Mouse (Mus musculus): ENCODE measurements at regions not wholly inside any gene's neighbourhood (a gene's known extent, or its start where the extent isn't known, plus 50 kb on each side); places are given as distances from the start of the nearest gene placed in this dataset.
"Not testable (repeated sequence)": the region's sequence is repeated elsewhere in the genome, so short reads cannot be mapped to it uniquely, and the experiment has no call there.

GRCm38 (mm10) chr12:36991135-36991534, 117.2 kb upstream of the Meox2 start:
- ATAC-seq (ENCODE audit: low FRiP score) (no peak), DNase-seq (ENCODE audit: low spot score) (no peak)
- H3K9me3 ChIP-seq (ENCODE audit: low read length) = no peaks in the 10 kb centered on the region
- no peak for TF ChIP-seq CTCF (IDR thresholded peaks at IDR 0.05)
- H3K27me3 ChIP-seq (ENCODE audit: insufficient read depth, low read length) = no peaks in the 10 kb centered on the region
- H3K4me2 ChIP-seq (ENCODE audit: low read depth, low read length, poor library complexity, severe bottlenecking) = no peak overlapping the region
- no peak overlapping the region for H3K27ac ChIP-seq (ENCODE audit: low read depth, low read length)
- H3K4me3 ChIP-seq (ENCODE audit: low read depth, low read length) = no peak overlapping the region
- H3K4me1 ChIP-seq (ENCODE audit: insufficient read depth, low read length) = no peaks in the 10 kb centered on the region
- H3K9ac ChIP-seq (replicated peaks; ENCODE audit: low read length, poor library complexity, severe bottlenecking) = no peak overlapping the region
- 76% methylated on average over 4 of the region's 4 CpGs for WGBS
- H3K36me3 ChIP-seq (ENCODE audit: insufficient read depth, low read length) = no peaks in the 10 kb centered on the region

- no peak for TF ChIP-seq CTCF (IDR thresholded peaks at IDR 0.05)
- 85% methylated on average over 4 of the region's 4 CpGs for WGBS
- no peaks in the 10 kb centered on the region for H3K9me3 ChIP-seq (ENCODE audit: low read length)
- ATAC-seq (ENCODE audit: low FRiP score) = no peak
- no peak for DNase-seq (ENCODE audit: low spot score)
- no peak overlapping the region for H3K9ac ChIP-seq (replicated peaks; ENCODE audit: low read length, poor library complexity, severe bottlenecking)
- no peak overlapping the region for H3K4me2 ChIP-seq (ENCODE audit: low read depth, low read length, poor library complexity, severe bottlenecking)
- no peak overlapping the region for H3K4me3 ChIP-seq (ENCODE audit: low read depth, low read length)
- H3K27ac ChIP-seq (ENCODE audit: low read depth, low read length) = no peak overlapping the region
- no peaks in the 10 kb centered on the region for H3K27me3 ChIP-seq (ENCODE audit: insufficient read depth, low read length)
- no peaks in the 10 kb centered on the region for H3K4me1 ChIP-seq (ENCODE audit: insufficient read depth, low read length)
- H3K36me3 ChIP-seq (ENCODE audit: insufficient read depth, low read length) = no peaks in the 10 kb centered on the region
These were observed 116.4 kb upstream of the Meox2 start for GRCm38 (mm10) chr12:36991970-36992369.

- no peak for TF ChIP-seq CTCF (IDR thresholded peaks at IDR 0.05)
- H3K4me3 ChIP-seq (ENCODE audit: low read depth, low read length) = no peak overlapping the region
- no peaks in the 10 kb centered on the region for H3K36me3 ChIP-seq (ENCODE audit: insufficient read depth, low read length)
- no peaks in the 10 kb centered on the region for H3K27me3 ChIP-seq (ENCODE audit: insufficient read depth, low read length)
- ATAC-seq (ENCODE audit: low FRiP score) (no peak), DNase-seq (ENCODE audit: low spot score) (no peak)
- no peak overlapping the region for H3K4me2 ChIP-seq (ENCODE audit: low read depth, low read length, poor library complexity, severe bottlenecking)
- H3K4me1 ChIP-seq (ENCODE audit: insufficient read depth, low read length) = no peaks in the 10 kb centered on the region
- H3K27ac ChIP-seq (ENCODE audit: low read depth, low read length) = no peak overlapping the region
- H3K9me3 ChIP-seq (ENCODE audit: low read length) = no peaks in the 10 kb centered on the region
- 74% methylated on average over 3 of the region's 3 CpGs for WGBS
- no peak overlapping the region for H3K9ac ChIP-seq (replicated peaks; ENCODE audit: low read length, poor library complexity, severe bottlenecking)
These were observed 106.9 kb upstream of the Meox2 start for GRCm38 (mm10) chr12:37001401-37001800.

GRCm38 (mm10) chr12:37005262-37005661, 103.1 kb upstream of the Meox2 start:
- WGBS = 83% methylated on average over 1 of the region's 1 CpGs
- no peak for DNase-seq (ENCODE audit: low spot score)

DNA sequence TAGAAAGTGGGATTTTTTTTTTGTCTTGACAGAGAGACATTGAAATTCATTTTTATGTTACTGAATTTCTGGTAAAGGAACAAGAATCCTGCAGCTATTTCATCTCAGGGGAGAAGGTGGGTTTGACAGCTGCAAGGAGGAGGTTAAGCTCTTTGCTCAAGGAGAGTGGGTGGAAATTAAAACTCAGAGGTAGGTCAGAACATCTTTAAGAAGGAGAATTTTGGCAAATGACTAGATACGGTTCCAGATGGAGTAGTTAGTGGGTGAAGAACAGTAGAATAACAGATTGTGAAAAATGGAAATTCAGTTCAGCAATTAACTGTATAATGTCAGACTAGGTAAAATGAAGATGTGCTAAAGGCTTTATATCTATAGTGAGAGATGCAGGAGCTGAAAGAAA, 98.0 kb upstream of the Meox2 start:
- Histone ChIP-seq H3K27me3 (ENCODE audit: insufficient read depth, low read length) (no peaks in the 10 kb centered on the region), H3K4me2 (ENCODE audit: low read depth, low read length, poor library complexity, severe bottlenecking) (no peak overlapping the region), H3K27ac (ENCODE audit: low read depth, low read length) (no peak overlapping the region), H3K36me3 (ENCODE audit: insufficient read depth, low read length) (no peaks in the 10 kb centered on the region), H3K4me3 (ENCODE audit: low read depth, low read length) (no peak overlapping the region), H3K9me3 (ENCODE audit: low read length) (no peaks in the 10 kb centered on the region), H3K4me1 (ENCODE audit: insufficient read depth, low read length) (no peaks in the 10 kb centered on the region), H3K9ac (replicated peaks; ENCODE audit: low read length, poor library complexity, severe bottlenecking) (no peak overlapping the region)
- no peak for ATAC-seq (ENCODE audit: low FRiP score)
- TF ChIP-seq CTCF (IDR thresholded peaks at IDR 0.05) = no peak
- WGBS = 93% methylated on average over 1 of the region's 1 CpGs
- DNase-seq (ENCODE audit: low spot score) = no peak

More at GRCm38 (mm10) chr12:37005262-37005661, 103.1 kb upstream of the Meox2 start:
- ATAC-seq (ENCODE audit: low FRiP score) = no peak
- Histone ChIP-seq H3K4me3 (ENCODE audit: low read depth, low read length) (no peak overlapping the region), H3K9me3 (ENCODE audit: low read length) (no peaks in the 10 kb centered on the region), H3K9ac (replicated peaks; ENCODE audit: low read length, poor library complexity, severe bottlenecking) (no peak overlapping the region), H3K4me1 (ENCODE audit: insufficient read depth, low read length) (no peaks in the 10 kb centered on the region), H3K36me3 (ENCODE audit: insufficient read depth, low read length) (no peaks in the 10 kb centered on the region), H3K27me3 (ENCODE audit: insufficient read depth, low read length) (no peaks in the 10 kb centered on the region), H3K4me2 (ENCODE audit: low read depth, low read length, poor library complexity, severe bottlenecking) (no peak overlapping the region), H3K27ac (ENCODE audit: low read depth, low read length) (no peak overlapping the region)
- no peak for TF ChIP-seq CTCF (IDR thresholded peaks at IDR 0.05)

DNA sequence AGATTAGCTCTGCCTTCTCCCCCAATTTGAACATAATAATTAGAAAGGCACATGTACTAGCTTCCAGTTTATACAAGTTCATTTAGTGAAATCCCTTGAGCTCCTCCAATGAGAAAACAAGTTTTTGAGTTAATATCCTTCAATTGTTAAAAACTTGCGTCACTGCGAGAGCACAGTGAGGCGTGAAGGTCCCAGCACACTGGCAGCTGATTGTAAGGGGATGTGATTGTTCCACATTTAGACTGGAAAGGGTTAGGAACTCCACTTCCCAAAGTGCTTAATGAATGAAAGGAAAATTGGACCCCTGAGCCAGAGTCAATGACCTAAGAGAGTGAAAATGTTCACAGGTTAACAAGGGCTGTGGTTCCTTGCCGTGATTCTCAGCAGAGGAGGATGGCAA, 93.9 kb upstream of the Meox2 start:
- no peak overlapping the region for H3K27ac ChIP-seq (ENCODE audit: low read depth, low read length)
- H3K36me3 ChIP-seq (ENCODE audit: insufficient read depth, low read length) = no peaks in the 10 kb centered on the region
- H3K4me1 ChIP-seq (ENCODE audit: insufficient read depth, low read length) = no peaks in the 10 kb centered on the region
- DNase-seq (ENCODE audit: low spot score) = no peak
- H3K4me2 ChIP-seq (ENCODE audit: low read depth, low read length, poor library complexity, severe bottlenecking) = no peak overlapping the region
- H3K9ac ChIP-seq (replicated peaks; ENCODE audit: low read length, poor library complexity, severe bottlenecking) = no peak overlapping the region
- H3K4me3 ChIP-seq (ENCODE audit: low read depth, low read length) = no peak overlapping the region
- no peak for TF ChIP-seq CTCF (IDR thresholded peaks at IDR 0.05)
- no peaks in the 10 kb centered on the region for H3K9me3 ChIP-seq (ENCODE audit: low read length)
- WGBS = 51% methylated on average over 4 of the region's 4 CpGs
- no peak for ATAC-seq (ENCODE audit: low FRiP score)
- no peaks in the 10 kb centered on the region for H3K27me3 ChIP-seq (ENCODE audit: insufficient read depth, low read length)

GRCm38 (mm10) chr12:37014945-37015344, 93.4 kb upstream of the Meox2 start:
- not testable (repeated sequence) for H3K4me2 ChIP-seq (ENCODE audit: low read depth, low read length, poor library complexity, severe bottlenecking); ATAC-seq (ENCODE audit: low FRiP score); H3K27ac ChIP-seq (ENCODE audit: low read depth, low read length); H3K9me3 ChIP-seq (ENCODE audit: low read length); DNase-seq (ENCODE audit: low spot score); H3K27me3 ChIP-seq (ENCODE audit: insufficient read depth, low read length); H3K4me3 ChIP-seq (ENCODE audit: low read depth, low read length); H3K4me1 ChIP-seq (ENCODE audit: insufficient read depth, low read length); H3K9ac ChIP-seq (replicated peaks; ENCODE audit: low read length, poor library complexity, severe bottlenecking); H3K36me3 ChIP-seq (ENCODE audit: insufficient read depth, low read length)
- 77% methylated on average over 7 of the region's 7 CpGs for WGBS
